Mouse (Mus musculus) lung, postnatal 36 days (tissue): ENCODE data around the gene Olfr309.
"Not testable (repeated sequence)": the region's sequence is repeated elsewhere in the genome, so short reads cannot be mapped to it uniquely, and the experiment has no call there.

ENCODE experiments used
- DNase-seq: peaks from one replicate; pipeline ENCODE4 v3.0.0; 2022; ENCODE audit warnings: mixed read lengths

Olfr309 gene

DNA sequence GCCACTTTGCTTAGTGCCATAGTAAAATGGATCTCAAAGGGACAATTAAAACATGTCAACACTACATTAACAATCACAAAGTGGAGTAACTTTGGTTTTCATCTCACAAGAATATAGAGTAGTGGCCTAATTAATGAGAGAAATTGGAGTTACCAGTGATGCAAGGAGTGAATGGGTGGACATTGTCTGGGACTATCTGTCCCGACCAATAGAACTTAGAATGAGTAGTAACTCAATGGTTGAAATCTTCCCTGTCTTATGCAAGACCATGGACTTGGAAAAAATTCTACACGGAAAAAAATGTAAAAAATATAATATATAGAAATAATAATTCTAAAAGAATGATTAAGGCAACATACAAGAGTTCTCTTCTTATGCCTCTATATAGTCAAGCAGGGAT, at the start of gene Olfr309:
Olfr309 (minus strand) TSS at position 101 of the 400 bp plus-strand sequence.
- no peak for DNase-seq

DNA sequence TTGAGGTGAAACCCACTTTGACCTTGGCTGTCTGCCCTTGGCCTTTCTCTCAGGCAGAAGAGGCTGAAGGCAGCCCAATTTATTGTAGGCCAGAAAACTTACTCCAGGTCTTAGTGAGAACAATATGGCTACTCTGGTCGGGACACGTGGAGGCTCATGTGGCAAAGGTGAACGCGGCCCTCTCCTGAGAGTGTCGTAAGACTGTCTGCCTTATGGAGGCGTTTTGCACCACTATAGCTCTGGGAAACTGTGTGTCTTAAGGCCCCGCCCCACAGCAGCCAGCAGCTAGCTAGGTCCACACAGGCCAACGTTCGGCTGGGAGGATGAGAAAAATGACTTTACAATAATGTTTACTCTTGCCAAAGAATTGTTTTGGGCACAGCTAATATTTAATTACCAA, 32.8 kb upstream of the Olfr309 start:
- DNase-seq: not testable (repeated sequence)

DNA sequence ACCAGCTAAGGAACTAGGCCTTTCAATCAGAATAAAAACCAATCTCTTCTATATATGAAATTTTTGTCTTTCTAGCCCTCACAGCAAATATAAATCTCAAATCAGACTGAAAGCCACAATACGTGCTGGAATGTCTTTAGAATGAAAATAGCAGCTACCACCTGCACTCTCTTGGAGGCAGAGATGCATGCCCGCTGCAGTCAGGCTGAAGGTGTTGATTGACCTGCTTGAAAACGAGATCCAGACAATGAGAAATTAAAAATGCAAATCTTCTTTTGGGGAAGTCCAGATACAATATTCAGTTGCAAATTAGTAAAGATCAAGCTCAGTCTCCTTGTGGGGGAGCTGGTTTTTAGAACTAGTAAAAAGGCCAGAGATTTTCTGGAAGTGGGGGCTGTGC, 30.7 kb upstream of the Olfr309 start:
- no peak for DNase-seq

DNA sequence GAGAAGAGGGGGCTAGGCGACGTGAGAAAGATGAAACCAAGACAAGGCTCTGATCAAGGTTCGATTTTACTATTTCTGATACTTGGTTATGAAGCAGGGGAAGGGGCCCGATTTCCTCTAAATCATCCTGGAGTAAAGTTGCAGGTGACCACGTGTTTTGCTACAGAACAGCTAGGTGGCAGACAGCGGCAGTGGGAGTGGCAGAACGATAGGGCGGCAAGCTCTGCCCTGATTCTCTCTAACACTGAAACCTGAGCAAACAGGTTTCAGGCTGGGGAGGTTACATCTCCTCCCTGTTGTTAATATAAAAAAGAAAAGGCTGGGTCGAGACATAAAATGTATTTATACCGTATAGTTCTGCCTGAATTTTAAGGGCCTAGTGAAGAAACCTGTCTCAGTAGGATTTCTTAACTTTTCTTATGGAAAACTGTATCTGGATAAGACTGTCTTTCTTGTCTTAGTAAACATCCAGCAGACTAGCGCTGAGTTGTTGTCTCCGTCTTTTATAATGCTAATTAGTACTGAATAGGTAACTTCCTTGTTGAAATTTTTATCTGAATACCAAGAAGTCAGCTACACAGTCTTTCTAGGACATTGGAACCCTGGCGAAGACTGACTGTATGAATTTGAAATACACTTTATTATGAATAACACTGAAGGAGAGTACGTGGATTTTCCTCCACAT, 29.5 kb upstream of the Olfr309 start:
- no peak for DNase-seq

DNA sequence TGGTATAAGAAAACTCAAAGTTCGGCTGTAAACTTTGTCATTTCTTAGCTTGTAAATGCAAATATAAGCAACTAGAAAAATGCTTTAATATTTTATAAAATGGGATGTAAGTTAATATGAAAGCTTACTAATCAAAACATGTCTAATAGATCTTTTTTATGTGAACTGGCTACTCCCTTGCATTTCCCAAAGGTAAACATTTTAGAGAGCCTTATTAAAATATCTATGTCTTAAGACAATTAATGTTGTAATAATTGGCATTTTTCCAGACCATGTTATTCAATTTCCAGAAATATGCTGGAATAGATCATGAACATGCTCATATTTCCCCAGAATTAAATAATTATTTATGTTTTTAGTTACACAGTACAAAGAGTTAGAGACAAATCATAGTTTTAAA, 24.0 kb upstream of the Olfr309 start, which contains the start of gene Olfr307:
Olfr307 (minus strand) TSS at position 101 of the 400 bp plus-strand sequence.
- DNase-seq: no peak

DNA sequence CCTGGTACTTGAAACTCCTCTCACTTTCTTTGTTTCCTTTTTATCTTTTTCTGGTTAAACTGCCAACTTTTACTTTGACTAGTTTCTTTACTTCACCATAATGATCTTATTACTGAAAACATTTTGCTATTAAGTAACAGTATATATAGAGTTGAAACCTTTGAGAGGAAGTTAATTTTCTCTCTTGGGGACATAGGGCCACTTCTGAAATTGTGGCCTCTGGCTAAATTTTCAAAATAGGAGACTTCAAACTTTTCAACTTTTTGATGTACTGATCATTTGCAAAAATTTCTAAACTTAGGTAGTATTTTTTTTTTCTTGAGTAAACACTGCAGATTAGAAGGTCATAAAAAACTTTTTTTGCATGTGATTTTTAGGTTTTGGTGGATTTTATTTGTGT, 12.0 kb upstream of the Olfr309 start, which contains the start of gene Olfr308:
Olfr308 (minus strand) TSS at position 101 of the 400 bp plus-strand sequence.
- DNase-seq: no peak

DNA sequence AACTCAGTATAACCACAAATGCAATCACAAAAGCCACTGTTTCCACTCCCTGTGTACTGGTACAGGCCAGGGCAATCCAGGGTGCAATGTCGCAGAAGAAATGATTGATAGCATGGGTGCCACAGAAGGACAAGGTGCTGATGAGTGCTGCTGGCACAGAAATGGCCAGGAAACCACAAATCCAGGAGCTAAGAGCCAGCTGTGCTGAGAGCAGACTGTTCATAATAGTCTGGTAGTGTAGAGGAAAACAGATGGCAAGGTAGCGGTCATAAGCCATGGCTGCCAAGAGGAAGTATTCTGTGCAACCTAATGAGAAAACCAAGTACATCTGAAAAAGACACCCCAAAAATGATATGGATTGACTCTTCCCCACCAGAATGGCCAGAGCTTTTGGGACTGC, 7.8 kb upstream of the Olfr309 start:
- no peak for DNase-seq

DNA sequence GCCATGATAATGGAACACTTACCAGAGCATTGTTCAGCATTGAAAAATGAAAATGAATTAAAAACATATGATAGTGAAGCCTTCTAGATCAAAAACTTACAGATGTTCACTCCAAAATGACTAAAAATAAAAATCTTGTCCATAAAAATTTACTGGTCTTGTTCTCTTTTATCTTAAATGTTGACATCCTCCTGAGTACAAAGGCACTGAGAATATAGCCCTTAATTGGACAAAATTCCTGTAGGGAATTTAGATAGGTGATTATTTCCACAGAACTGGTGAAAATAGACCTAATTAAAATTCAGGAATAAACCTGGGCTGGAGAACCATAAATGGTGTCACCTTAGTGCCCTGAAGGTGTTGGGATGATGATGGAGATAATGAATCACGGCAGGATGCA, 36.4 kb downstream of the Olfr309 start, which contains the start of gene Olfr310:
Olfr310 (minus strand) TSS at position 101 of the 400 bp plus-strand sequence.
- no peak for DNase-seq
